Mouse (Mus musculus) spleen, adult 12 weeks (tissue): ENCODE data around the gene Igfals.

Experiments
- DNase-seq: peaks from one replicate; pipeline ENCODE4 v3.0.0; 2022; ENCODE audit warnings: low spot score

Igfals gene

DNA sequence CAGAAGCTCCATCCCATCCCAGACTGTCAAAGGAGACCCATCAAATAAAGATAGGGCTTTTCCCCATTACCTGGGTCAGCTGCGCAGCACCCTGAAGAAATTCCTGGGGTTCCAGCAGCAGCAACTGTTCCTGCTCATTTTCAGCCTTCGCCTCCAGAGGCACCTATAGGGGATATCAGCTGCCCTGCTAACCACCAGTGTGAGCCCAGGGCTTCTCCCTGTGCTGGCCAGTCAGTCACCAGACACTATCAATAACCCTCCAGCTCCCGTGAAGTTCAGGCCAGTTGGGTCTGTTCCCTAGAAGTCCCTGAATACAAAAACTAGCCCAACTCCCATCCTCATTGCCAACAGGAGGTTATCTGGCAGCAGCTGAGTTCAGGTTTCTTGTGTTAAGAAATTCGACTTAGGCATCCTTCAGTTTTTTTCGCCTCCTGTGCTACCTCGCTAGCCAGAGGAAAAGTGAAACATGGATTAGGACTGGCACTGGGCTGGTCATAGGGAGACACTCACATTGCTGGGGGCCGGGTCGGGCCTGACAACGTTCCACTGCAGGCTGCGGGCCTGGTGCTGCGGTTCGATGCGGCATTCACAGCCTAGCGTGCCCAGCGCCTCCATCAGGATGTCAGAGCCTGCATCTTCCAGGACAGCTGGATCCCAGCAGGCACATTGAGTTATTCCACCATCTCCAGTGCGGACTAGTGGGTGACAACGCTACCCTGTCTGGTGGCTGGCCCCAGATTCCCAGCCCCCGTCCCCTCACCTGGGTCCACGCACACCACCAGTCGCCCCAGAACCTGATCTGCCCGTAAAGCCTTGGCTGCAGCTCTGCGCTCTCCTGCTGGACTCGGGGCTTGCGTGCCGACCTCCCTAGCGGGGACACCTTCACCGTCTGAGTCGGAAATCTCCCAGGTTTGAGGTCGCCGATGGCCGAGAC is 28.5 kb downstream of the Igfals start:
- DNase-seq: no peak

DNA sequence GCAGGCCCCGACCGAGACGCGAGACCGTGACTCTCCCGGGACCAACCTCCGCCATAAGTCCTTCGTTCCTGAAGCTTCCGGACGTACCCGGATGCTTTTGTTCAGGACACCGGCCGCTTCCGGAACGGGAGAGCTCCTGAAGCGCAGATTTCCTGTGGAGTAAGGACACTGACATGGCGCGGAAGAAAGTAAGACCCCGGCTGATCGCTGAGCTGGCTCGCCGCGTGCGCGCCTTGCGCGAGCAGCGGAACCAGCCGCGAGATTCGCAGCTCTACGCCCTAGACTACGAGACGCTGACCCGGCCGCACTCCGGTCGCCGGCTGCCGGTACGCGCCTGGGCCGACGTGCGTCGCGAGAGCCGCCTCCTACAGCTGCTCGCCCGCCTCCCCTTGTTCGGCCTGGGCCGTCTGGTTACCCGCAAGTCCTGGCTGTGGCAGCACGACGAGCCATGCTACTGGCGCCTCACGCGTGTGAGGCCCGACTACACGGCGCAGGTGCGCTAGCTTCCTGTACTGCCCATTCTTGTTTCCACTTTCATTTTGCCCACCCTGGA is 29.3 kb downstream of the Igfals start, which contains the start of the genes Eme2 and Mrps34:
TSS of gene Eme2 (minus strand) at position 93 of the 553 bp plus-strand sequence.
TSS of gene Mrps34 (plus strand) at position 122 of the 553 bp plus-strand sequence.
- peak; percentile 64 for DNase-seq

DNA sequence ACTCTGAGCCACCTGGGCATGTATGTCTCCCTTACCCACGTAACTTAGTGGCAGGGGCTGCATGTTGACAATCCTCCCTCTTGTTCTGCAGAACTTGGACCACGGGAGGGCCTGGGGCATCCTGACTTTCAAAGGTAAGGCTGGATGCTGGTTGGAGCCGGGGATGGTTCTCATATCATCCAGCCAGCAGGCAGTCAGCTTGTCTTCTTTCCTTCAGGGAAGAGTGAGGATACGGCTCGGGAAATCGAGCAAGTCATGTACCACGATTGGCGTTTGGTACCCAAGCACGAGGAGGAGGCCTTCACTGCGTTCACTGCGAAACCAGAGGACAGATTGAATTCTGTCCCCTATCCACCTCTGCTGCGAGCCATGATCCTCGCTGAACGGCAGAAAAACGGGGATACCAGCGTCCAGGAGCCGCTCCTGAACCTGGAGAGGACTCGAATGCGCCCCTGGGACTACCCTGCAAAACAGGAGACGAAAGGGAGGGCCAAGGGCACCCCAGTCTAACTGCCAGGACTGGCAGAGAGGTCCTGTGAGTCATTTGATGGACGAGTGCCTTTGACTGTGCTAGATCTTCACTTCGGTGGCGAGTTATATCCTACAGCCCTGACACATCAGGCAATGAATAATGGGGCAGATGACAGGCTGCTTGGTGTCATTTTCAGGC is 29.9 kb downstream of the Igfals start:
- no peak for DNase-seq

DNA sequence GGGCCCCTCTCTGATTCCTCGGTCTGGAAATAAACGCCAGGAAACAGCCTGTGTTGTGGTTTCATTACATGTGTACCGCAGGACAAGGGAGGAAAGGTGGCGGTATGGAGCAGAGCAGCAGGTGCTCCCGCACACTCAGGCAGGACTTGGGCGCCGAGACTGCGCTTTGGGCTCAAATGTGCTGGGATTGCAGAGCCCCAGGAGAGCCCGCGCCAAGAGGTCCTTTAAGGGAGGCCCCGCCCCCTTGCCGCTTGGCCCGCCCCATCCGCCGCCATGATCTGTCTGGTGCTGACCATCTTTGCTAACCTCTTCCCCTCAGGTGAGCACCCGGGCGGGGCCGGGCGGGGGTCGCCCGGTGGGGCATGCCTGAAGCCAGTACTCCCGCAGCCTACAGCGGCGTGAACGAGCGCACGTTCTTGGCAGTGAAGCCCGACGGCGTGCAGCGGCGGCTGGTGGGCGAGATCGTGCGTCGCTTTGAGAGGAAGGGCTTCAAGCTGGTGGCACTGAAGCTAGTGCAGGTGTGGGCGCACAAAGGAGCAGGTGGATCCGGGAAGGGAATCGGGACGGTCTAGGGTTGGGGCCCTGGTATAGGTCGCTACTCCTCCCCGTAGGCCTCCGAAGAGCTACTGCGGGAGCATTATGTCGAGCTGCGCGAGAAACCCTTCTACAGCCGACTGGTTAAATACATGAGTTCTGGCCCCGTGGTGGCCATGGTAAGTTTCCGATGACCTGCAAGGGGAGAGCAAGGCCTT is 30.6 kb downstream of the Igfals start, which contains the start of gene Nme3:
TSS of gene Nme3 (plus strand) at position 260 of the 752 bp plus-strand sequence.
- peak; percentile 63 for DNase-seq

DNA sequence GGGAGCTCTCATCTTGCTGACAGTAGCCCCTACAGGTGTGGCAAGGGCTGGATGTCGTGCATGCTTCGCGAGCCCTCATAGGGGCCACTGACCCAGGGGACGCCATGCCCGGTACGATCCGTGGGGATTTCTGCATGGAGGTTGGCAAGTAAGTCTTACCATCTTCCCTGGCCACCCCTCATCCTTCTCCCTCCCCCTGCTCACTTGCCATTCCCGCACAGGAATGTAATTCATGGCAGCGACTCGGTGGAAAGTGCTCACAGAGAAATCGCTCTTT is 31.1 kb downstream of the Igfals start:
- no peak for DNase-seq

DNA sequence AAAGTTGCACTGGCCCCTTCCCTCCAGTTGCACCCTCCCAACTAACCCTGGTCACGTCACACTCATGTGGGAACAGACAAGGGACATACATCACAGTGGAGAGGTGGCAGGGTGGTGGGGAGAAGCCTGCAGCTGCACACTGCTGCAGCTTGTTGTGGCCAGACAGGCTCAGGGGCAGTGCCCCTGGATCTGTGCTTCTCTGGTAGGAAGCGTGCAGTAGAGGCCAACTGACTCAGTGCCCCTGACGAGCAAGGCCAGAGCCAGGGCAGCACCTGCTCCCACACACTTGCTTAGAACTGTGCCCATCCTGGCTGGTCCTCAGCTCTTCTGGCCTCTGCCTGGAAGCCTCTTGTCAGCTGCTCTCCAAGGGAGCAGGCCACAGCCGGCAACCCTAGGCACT is 31.8 kb downstream of the Igfals start:
- no peak for DNase-seq

DNA sequence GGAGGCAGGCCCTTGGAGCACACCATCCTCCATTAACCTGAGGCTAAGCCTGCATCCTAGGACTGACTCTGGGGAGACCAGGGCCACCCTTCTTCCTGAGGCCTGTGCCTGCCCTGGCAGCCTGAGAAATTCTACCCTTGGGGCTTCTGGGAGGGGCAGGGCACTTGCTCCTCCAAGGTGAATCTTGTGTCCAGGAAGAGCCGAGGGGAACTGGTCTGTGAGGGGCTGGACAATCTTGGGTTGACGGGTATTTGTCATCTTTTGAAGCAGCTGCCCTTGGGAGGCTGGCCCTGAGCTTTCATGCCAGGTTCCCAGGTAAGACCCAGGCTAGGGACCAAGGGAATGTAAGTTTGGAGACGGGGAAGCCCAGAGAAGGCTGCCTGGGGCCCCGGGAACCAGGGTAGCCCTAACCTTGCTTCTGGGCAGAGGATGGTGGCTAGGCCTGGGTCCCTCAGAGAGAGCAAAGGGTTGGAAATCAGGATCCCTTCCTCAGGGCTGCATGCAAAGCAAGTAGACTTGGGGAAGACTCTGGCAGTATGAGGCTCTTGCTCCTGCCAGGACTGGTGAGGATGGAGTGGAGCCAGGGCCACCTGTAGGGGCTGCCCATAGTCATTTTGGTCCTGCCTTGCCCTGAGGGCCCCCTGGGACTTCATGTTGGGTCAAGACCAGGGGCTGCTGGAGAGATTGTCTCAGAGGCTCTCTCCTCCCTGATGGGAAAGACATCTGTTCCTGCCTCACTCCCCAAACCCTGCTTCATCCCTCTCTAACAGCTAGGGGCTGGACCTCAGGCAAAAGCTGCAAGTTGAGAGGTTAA is 32.5 kb downstream of the Igfals start:
- DNase-seq: no peak

DNA sequence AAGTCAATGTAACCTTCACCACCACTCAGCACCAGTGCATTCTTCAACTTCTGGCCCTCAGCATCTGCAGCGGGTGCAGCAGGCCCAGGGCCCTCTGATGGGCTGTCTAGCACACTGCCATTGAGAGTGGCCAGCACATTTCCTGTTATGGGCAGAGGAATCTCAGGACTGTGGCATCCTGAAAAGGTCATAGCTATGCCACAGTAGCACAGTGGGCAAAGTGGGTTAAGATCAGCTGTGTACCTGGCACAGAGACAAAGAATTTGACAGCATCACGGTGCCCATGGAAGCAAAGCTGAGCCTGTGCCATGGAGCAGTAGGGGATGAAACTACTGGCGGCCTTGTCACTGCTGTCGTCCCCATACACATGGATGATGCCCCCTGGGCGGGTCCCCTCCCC is 33.4 kb downstream of the Igfals start:
- DNase-seq: no peak

DNA sequence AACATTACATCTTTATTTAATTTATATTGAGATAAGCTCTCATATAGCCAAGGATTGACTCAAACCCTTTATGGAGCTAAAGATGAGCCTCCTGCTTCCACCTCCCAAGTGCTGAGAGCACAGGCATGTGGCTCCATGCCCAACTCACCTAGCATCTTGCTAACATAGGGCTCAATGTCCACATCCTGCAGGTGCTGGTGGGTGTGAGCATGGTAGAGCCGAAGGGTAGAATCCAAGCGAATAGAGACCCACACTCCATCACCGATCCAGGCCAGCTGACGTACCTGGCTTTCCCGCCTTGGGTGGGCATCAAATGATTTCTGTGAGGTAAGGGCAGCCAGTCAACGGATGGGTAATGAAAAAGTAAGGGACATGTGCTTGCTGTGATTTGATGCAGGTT is 34.2 kb downstream of the Igfals start:
- no peak for DNase-seq

DNA sequence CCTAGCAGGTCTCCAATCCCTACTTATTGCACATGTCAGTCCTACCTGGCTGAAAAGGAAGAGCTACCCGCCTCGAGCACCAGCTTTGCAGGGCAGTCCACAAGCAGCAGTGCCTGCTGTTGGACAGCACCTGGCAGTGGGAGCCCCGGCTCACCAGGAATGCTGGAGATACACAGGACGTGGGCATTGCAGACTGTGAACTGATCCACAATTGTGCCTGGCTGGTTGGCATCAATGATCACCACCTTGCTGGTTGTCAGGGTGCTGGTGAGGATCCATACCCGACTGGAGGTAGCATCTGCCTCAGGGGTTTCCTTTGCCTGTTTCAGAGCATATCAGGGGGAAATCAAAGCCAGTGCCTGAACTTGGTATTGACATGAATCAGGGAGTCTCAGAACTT is 36.3 kb downstream of the Igfals start:
- no peak for DNase-seq

DNA sequence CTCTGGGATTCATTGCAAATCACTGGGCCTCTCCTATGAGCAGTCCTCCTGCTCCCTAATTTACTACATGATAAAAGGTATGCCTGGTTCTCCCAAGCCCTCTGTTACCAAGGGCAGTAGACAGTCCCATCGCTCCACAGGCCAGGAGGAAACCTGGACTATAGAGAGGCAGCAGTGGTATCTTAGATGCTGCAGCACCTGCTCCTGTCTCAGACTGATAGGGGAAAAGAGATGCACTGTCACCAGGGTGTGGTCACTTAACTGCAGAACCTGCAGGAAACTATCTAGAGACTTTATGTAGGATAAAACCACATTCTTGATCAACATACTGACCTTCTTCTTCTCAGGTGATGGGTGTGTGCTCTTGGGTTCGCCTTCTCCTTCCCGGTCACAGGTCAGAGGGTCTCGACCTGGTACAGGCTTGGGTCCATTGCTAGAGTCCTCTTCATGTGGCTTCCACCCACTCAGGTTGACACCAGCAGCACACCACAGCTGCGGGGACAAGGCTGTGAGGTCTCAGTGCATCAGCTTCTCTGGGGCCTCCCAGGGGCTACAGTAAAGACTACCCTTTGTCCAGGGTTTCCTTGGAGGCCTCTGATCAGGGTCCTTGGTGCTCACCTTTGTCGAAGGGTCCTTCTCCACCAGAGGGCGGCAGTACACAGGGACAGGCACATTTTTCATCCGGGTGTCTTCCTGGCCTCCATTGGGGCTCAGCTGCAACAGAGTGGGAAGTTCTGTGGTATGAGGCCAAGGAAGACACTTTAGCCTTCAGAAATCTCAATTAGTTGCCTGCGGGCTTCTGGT is 37.1 kb downstream of the Igfals start:
- peak; percentile 72 for DNase-seq

DNA sequence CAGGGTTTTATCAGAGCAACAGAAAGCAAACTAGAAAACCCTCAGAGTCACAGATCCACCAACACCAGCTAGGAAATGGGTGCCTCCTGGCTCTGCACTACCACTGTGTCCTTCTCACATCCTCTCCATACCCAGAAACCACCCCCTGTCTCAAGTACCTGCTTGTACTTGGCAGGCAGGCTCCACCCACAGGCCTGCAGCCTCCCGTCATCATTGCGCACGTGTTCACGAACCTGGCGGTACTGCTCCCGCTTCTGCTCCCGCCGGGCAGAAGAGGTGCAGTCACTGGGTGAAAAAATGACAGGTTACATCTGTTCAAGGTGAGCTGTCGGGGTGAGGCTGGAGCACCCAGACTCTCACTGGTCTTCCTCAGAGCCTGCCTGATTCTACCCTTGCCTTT is 38.0 kb downstream of the Igfals start:
- DNase-seq: no peak

DNA sequence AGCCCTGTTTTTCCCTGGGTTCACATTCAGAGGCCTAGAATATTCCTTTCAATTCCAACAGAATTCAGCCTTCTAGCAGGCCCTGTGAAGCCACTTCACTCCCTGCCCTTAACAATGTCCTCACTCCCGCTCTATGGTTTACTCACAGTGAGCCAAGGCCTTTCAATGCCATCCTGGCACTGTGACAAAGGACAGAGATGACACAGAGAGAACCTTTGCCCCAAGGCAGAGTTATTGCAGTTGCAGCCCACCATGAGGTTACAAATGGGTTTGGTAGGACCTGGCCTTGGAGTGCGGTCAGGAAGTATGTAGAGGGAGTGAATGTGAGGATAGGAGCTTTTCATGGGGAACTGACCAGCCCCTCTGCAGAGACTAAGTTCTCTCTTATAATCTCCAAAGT is 41.8 kb downstream of the Igfals start:
- no peak for DNase-seq

DNA sequence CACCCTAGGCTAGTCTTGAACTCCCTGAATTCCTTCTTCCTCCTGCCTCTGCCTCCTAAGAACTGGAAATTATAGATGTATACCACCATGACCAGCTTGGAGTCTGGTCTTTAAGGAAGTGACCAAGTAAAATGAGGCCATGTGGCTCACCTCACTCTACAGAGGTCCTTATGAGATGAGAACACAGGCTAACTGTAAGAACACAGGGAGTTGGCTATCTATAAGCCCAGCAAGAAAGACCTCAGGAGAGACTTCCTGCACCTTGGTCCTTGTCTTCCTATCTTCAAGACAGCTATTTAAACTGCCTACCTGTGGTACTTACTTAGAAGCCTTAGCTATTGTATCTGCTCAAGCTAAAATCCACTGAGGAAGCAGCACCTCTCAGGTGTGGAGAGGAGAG is 48.2 kb downstream of the Igfals start:
- no peak for DNase-seq

DNA sequence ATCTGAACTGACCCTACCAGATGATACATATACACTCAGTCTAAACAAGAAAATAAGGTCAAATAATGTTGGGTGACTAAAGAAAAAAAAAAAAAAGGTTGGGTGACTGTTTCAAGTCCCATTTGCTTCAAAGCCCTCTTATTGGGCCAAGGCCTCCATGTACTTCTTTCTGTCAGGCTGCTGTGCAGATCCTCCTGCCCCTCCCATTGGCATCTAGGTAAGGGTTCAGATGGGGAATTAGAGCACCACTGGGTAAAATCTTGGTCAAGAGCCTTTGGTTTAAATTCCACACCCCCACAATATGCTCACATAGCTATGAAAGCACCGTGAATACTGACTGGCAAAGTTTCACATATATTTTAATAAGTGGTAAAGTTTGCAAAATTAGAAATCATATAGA is 57.4 kb downstream of the Igfals start:
- no peak for DNase-seq

DNA sequence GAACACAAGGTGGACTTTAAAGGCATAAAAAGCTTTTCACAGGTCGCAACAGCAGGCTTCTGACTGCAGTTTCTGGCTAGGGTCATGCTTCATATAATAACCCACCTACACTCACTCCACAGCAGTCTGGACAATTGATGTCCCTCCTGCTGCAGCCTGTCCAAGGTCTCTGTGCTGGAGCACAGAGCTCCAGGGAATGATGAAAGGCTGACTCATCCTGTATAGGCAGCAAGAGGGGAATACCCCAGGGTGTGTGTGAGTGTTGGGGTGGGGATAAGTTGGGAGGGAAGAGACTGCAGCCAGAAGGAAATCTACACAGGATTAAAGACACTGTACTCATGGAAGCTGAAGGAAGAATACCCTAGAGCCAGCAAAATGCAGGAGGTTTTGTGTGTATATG is 63.7 kb downstream of the Igfals start:
- DNase-seq: no peak
